16 mouse cellular contexts compared by ENCODE assay signal in genomic region chr5:77330154-77330553, GRCm38 (mm10). TPM values are rescaled to one million over a fixed set of nuclear protein-coding genes. Genes with fewer than 3 reads are reported as not detected.
A peak's percentile ranks its signal among the peaks of the same experiment; 100 is the strongest.
DNase-seq lines count a peak whose midpoint lies in the region; TF ChIP-seq lines count a peak whose summit lies in the region.
"Had no signal": no experiment of that assay in that cellular context is flagged by ENCODE, and none has a peak within 500 bp of the region (broad histone marks: within the 10 kb centered on the region; RNA-seq: fewer than 3 reads in every experiment).

No protein-coding gene starts in this region.

- no peak for TF ChIP-seq POLR2A in kidney, adult 2 months (IDR thresholded peaks at IDR 0.05; ENCODE audit: low read depth, low read length)

- H3K27me3 ChIP-seq in kidney, adult 2 months (replicated peaks; ENCODE audit: control insufficient read depth, insufficient read depth, low read length) = no peaks in the 10 kb centered on the region
- H3K27me3 ChIP-seq: heart, embryonic 13.5 days; liver, embryonic 15.5 days; neural tube, embryonic 15.5 days had no signal

- no peak overlapping the region for H3K27ac ChIP-seq in kidney, adult 2 months (ENCODE audit: insufficient read depth, low read depth, low read length)
- H3K27ac ChIP-seq: heart, embryonic 13.5 days; hindbrain, embryonic 10.5 days; liver, embryonic 15.5 days; neural tube, embryonic 15.5 days had no signal

- peak; percentile 45 for TF ChIP-seq CTCF in kidney, adult 2 months (conservative IDR thresholded peaks at IDR 0.05; ENCODE audit: insufficient read depth, insufficient read length, low read depth, low read length)

- 54% methylated on average over 5 of the region's 5 CpGs for WGBS in kidney, adult 2 months

- H3K36me3 ChIP-seq in kidney, adult 2 months (ENCODE audit: control insufficient read depth, insufficient read depth, low read length) = peaks cover 12% of the 10 kb centered on the region

- DNase-seq in kidney, adult 2 months = no peak
- DNase-seq in kidney, adult 18-20 months = no peak
- DNase-seq in thymus, postnatal 0 days (ENCODE audit: low spot score) = peak; percentile 8
- no peak for DNase-seq in thymus, adult 18-20 months
- DNase-seq in ZHBTc4 (ENCODE audit: low read depth, low spot score) = peak; percentile 51
- DNase-seq in urinary bladder, postnatal 14 days (ENCODE audit: low spot score) = no peak
- DNase-seq in layer of hippocampus, postnatal 25 days (ENCODE audit: extremely low spot score in 1 of 2, low spot score in 1 of 2) = no peak
- DNase-seq: cerebellum, adult 9-10 months; gastrocnemius, postnatal 10 days; kidney, adult 9 months; left cerebral cortex, postnatal 4 days; right cerebral cortex, adult 18-20 months had no signal

- no peak overlapping the region for H3K4me3 ChIP-seq in kidney, adult 2 months (ENCODE audit: insufficient read depth, low read depth, low read length)
- H3K4me3 ChIP-seq: heart, embryonic 13.5 days; hindbrain, embryonic 10.5 days; liver, embryonic 15.5 days; neural tube, embryonic 15.5 days had no signal

- no peaks in the 10 kb centered on the region for H3K4me1 ChIP-seq in kidney, adult 2 months (ENCODE audit: control insufficient read depth, insufficient read depth, low read length)
- H3K4me1 ChIP-seq: heart, embryonic 13.5 days; hindbrain, embryonic 10.5 days; liver, embryonic 15.5 days; neural tube, embryonic 15.5 days had no signal

RNA-seq across cellular contexts. Expression of gene Polr2b, which starts 20.2 kb away (rescaled TPM):
- 15.7 and 32.2 TPM in 2 replicates for polyA plus RNA-seq in kidney, adult 2 months (2012; rRNA removed)
- 56.5 and 56.9 TPM in 2 replicates for polyA plus RNA-seq in thymus, postnatal 0 days (2015; fragmentation: Nextera tagmentation; extraction: Ambion mirVana)
- 10 to 100 TPM; 48.2 to 48.8 TPM for total RNA-seq in layer of hippocampus, postnatal 25 days (2021)

RNA-seq across cellular contexts. Expression of gene Noa1, which starts 20.3 kb away (rescaled TPM):
- 15.1 and 17.7 TPM in 2 replicates for polyA plus RNA-seq in kidney, adult 2 months (2012; rRNA removed)
- 35.9 and 36.2 TPM in 2 replicates for polyA plus RNA-seq in thymus, postnatal 0 days (2015; fragmentation: Nextera tagmentation; extraction: Ambion mirVana)
- 10 to 100 TPM; 25.7 to 26.4 TPM for total RNA-seq in layer of hippocampus, postnatal 25 days (2021)

Comparison
In these comparisons a context has a peak if more than half of its experiments do, and no peak if none do; other contexts are left out.
1. DNase-seq: peak in thymus, postnatal 0 days (single experiment) and ZHBTc4 (single experiment); none in kidney, adult 2 months (single experiment), kidney, adult 18-20 months (single experiment), thymus, adult 18-20 months (0 of 2), urinary bladder, postnatal 14 days (single experiment) and layer of hippocampus, postnatal 25 days (0 of 2).